Mouse (Mus musculus): ENCODE data around the gene Gna15. TPM values are rescaled to one million over a fixed set of nuclear protein-coding genes. Genes with fewer than 3 reads are reported as not detected.
A peak's percentile ranks its signal among the peaks of the same experiment; 100 is the strongest.

The Gna15 gene
- polyA plus RNA-seq, 1 experiment from 2014 or later = 1.4 TPM

GRCm38 (mm10) chr10:81564734-81565133 lies 40.7 kb upstream of the Gna15 start:
- WGBS = 14% methylated on average over 10 of the region's 10 CpGs
- H3K27ac ChIP-seq = peak overlapping the region; percentile 80
- peaks cover 82% of the 10 kb centered on the region for H3K4me1 ChIP-seq (replicated peaks)
- peak overlapping the region; percentile 55 for H3K4me2 ChIP-seq
- peaks cover 7% of the 10 kb centered on the region; the same call in 1 of the 2 replicates for H3K27me3 ChIP-seq
- H3K36me3 ChIP-seq = peaks cover 57% of the 10 kb centered on the region
- peak overlapping the region; percentile 32; the same call in 1 of the 2 replicates for H3K4me3 ChIP-seq (replicated peaks)
- no peak overlapping the region for H3K9ac ChIP-seq (replicated peaks)
- H3K9me3 ChIP-seq = no peaks in the 10 kb centered on the region
- ATAC-seq (ENCODE audit: insufficient number of reproducible peaks, insufficient read depth, low FRiP score, low TSS enrichment, low read depth) = no peak

- ATAC-seq (ENCODE audit: insufficient number of reproducible peaks, insufficient read depth, low FRiP score, low TSS enrichment, low read depth) = no peak
- Histone ChIP-seq H3K27ac (peak overlapping the region; percentile 80), H3K9me3 (no peaks in the 10 kb centered on the region), H3K9ac (replicated peaks) (peak overlapping the region; percentile 51), H3K4me3 (replicated peaks) (peak overlapping the region; percentile 32), H3K4me2 (peak overlapping the region; percentile 55), H3K36me3 (peaks cover 57% of the 10 kb centered on the region), H3K4me1 (replicated peaks) (peaks cover 78% of the 10 kb centered on the region), H3K27me3 (peaks cover 7% of the 10 kb centered on the region; the same call in 1 of the 2 replicates)
- WGBS = 2% methylated on average over 10 of the region's 10 CpGs
Measured at GRCm38 (mm10) chr10:81564216-81564615, 40.2 kb upstream of the Gna15 start.

- no peak for ATAC-seq (ENCODE audit: insufficient number of reproducible peaks, insufficient read depth, low FRiP score, low TSS enrichment, low read depth)
- Histone ChIP-seq H3K4me3 (replicated peaks) (peak overlapping the region; percentile 32; the same call in 1 of the 2 replicates), H3K9ac (replicated peaks) (no peak overlapping the region), H3K9me3 (no peaks in the 10 kb centered on the region), H3K36me3 (peaks cover 57% of the 10 kb centered on the region), H3K27me3 (peaks cover 7% of the 10 kb centered on the region; the same call in 1 of the 2 replicates), H3K4me2 (peak overlapping the region; percentile 55), H3K27ac (peak overlapping the region; percentile 80), H3K4me1 (replicated peaks) (peaks cover 76% of the 10 kb centered on the region)
- 24% methylated on average over 6 of the region's 6 CpGs for WGBS
Measured at GRCm38 (mm10) chr10:81563481-81563880, 39.5 kb upstream of the Gna15 start.

GRCm38 (mm10) chr10:81562411-81562810 lies 38.4 kb upstream of the Gna15 start:
- peaks cover 7% of the 10 kb centered on the region; the same call in 1 of the 2 replicates for H3K27me3 ChIP-seq
- H3K4me1 ChIP-seq (replicated peaks) = peaks cover 65% of the 10 kb centered on the region
- H3K9ac ChIP-seq (replicated peaks) = 0 out of 2 replicates have a peak overlapping the region, but pooled peaks have one; percentile 18
- peaks cover 55% of the 10 kb centered on the region for H3K36me3 ChIP-seq
- no peak for ATAC-seq (ENCODE audit: insufficient number of reproducible peaks, insufficient read depth, low FRiP score, low TSS enrichment, low read depth)
- H3K4me3 ChIP-seq (replicated peaks) = 0 out of 2 replicates have a peak overlapping the region, but pooled peaks have one; percentile 11
- 79% methylated on average over 6 of the region's 6 CpGs for WGBS
- no peak overlapping the region for H3K27ac ChIP-seq
- H3K4me2 ChIP-seq = peak overlapping the region; percentile 55; the same call in 1 of the 2 replicates
- H3K9me3 ChIP-seq = no peaks in the 10 kb centered on the region

- peaks cover 40% of the 10 kb centered on the region for H3K36me3 ChIP-seq
- peak overlapping the region; percentile 94 for H3K27ac ChIP-seq
- peaks cover 60% of the 10 kb centered on the region for H3K4me1 ChIP-seq (replicated peaks)
- peak overlapping the region; percentile 94 for H3K4me2 ChIP-seq
- peaks cover 7% of the 10 kb centered on the region; the same call in 1 of the 2 replicates for H3K27me3 ChIP-seq
- H3K9ac ChIP-seq (replicated peaks) = peak overlapping the region; percentile 97
- 7% methylated on average over 16 of the region's 16 CpGs for WGBS
- H3K4me3 ChIP-seq (replicated peaks) = peak overlapping the region; percentile 91
- peaks cover 3% of the 10 kb centered on the region; the same call in 1 of the 2 replicates for H3K9me3 ChIP-seq
- ATAC-seq (ENCODE audit: insufficient number of reproducible peaks, insufficient read depth, low FRiP score, low TSS enrichment, low read depth) = no peak
Measured at GRCm38 (mm10) chr10:81560719-81561459, 36.9 kb upstream of the Gna15 start.

GRCm38 (mm10) chr10:81559627-81560539 lies 35.9 kb upstream of the Gna15 start:
- H3K4me1 ChIP-seq (replicated peaks) = peaks cover 50% of the 10 kb centered on the region
- H3K4me2 ChIP-seq = peak overlapping the region; percentile 94
- H3K9me3 ChIP-seq = peaks cover 3% of the 10 kb centered on the region; the same call in 1 of the 2 replicates
- WGBS = under 1% methylated on average over 35 of the region's 36 CpGs
- peaks cover 30% of the 10 kb centered on the region for H3K36me3 ChIP-seq
- peak overlapping the region; percentile 94 for H3K27ac ChIP-seq
- H3K4me3 ChIP-seq (replicated peaks) = peak overlapping the region; percentile 91
- H3K9ac ChIP-seq (replicated peaks) = peak overlapping the region; percentile 97
- peak; percentile 13; the same call in 1 of the 2 replicates for ATAC-seq (ENCODE audit: insufficient number of reproducible peaks, insufficient read depth, low FRiP score, low TSS enrichment, low read depth)
- peaks cover 2% of the 10 kb centered on the region; the same call in 1 of the 2 replicates for H3K27me3 ChIP-seq

GRCm38 (mm10) chr10:81559163-81559626 lies 35.2 kb upstream of the Gna15 start, which contains the start of gene Aes:
Aes (plus strand) TSS chr10:81559488.
- Histone ChIP-seq H3K4me1 (replicated peaks) (peaks cover 43% of the 10 kb centered on the region), H3K27ac (peak within 1 kb of the TSS; percentile 94), H3K36me3 (peaks cover 23% of the 10 kb centered on the region), H3K4me3 (replicated peaks) (peak within 1 kb of the TSS; percentile 91), H3K9me3 (peaks cover 3% of the 10 kb centered on the region; the same call in 1 of the 2 replicates), H3K9ac (replicated peaks) (peak within 1 kb of the TSS; percentile 97), H3K4me2 (peak within 1 kb of the TSS; percentile 94), H3K27me3 (no peaks in the 10 kb centered on the region)
- WGBS = 2% methylated on average over 26 of the region's 53 CpGs
- 0 out of 2 replicates have a peak, but pooled peaks have one; percentile 17 for ATAC-seq (ENCODE audit: insufficient number of reproducible peaks, insufficient read depth, low FRiP score, low TSS enrichment, low read depth)

GRCm38 (mm10) chr10:81557491-81557890 lies 33.5 kb upstream of the Gna15 start:
- no peak overlapping the region for H3K27ac ChIP-seq
- WGBS = 18% methylated on average over 1 of the region's 1 CpGs
- peaks cover 26% of the 10 kb centered on the region for H3K4me1 ChIP-seq (replicated peaks)
- ATAC-seq (ENCODE audit: insufficient number of reproducible peaks, insufficient read depth, low FRiP score, low TSS enrichment, low read depth) = no peak
- no peak overlapping the region for H3K4me2 ChIP-seq
- H3K9me3 ChIP-seq = peaks cover 6% of the 10 kb centered on the region; the same call in 1 of the 2 replicates
- H3K9ac ChIP-seq (replicated peaks) = no peak overlapping the region
- H3K36me3 ChIP-seq = peaks cover 12% of the 10 kb centered on the region
- no peaks in the 10 kb centered on the region for H3K27me3 ChIP-seq
- no peak overlapping the region for H3K4me3 ChIP-seq (replicated peaks)

GRCm38 (mm10) chr10:81556282-81556681 lies 32.3 kb upstream of the Gna15 start:
- peaks cover 24% of the 10 kb centered on the region for H3K4me1 ChIP-seq (replicated peaks)
- no peak overlapping the region for H3K27ac ChIP-seq
- no peaks in the 10 kb centered on the region for H3K27me3 ChIP-seq
- WGBS = 73% methylated on average over 3 of the region's 3 CpGs
- H3K9me3 ChIP-seq = peaks cover 6% of the 10 kb centered on the region; the same call in 1 of the 2 replicates
- H3K9ac ChIP-seq (replicated peaks) = no peak overlapping the region
- no peak for ATAC-seq (ENCODE audit: insufficient number of reproducible peaks, insufficient read depth, low FRiP score, low TSS enrichment, low read depth)
- H3K36me3 ChIP-seq = peaks cover 2% of the 10 kb centered on the region; the same call in 1 of the 2 replicates
- H3K4me3 ChIP-seq (replicated peaks) = no peak overlapping the region
- no peak overlapping the region for H3K4me2 ChIP-seq

GRCm38 (mm10) chr10:81553807-81554755 lies 30.1 kb upstream of the Gna15 start:
- Histone ChIP-seq H3K9me3 (peaks cover 6% of the 10 kb centered on the region; the same call in 1 of the 2 replicates), H3K9ac (replicated peaks) (no peak overlapping the region), H3K4me3 (replicated peaks) (no peak overlapping the region), H3K27ac (no peak overlapping the region), H3K4me1 (replicated peaks) (peaks cover 12% of the 10 kb centered on the region), H3K4me2 (no peak overlapping the region), H3K27me3 (no peaks in the 10 kb centered on the region), H3K36me3 (no peaks in the 10 kb centered on the region)
- WGBS = 76% methylated on average over 6 of the region's 6 CpGs
- no peak for ATAC-seq (ENCODE audit: insufficient number of reproducible peaks, insufficient read depth, low FRiP score, low TSS enrichment, low read depth)

Data from limb, embryonic 12.5 days (tissue).